ENCODE assay signal across 9 mouse cellular contexts in the genomic region with DNA sequence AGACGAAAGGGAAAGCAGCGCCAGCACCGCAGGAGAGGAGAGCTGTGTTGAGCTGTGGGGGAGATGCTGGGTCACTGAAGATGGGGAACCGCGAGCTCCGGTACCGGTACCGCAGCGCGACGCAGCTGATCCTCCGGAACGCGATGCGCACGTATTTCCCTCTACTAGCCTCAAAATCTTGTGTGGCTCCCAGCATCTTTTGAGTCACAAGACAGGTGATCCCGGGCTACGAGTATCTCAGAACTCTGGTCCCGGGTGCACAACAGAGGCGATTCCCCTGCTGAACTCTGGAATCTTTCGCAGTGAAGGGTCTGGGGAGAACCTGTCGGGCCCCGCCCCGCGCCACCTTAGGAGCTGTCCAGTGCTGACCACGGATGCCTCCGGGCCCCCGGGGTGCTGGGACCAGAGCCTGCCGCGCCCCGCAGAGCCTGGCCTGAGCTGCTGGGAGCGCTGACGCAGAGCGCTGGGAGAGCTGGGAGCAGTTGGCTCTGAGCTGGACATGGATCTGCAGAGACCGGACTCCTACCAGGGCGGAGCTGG. TPM values are rescaled to one million over a fixed set of nuclear protein-coding genes. Genes with fewer than 3 reads are reported as not detected.
DNase-seq lines count a peak whose midpoint lies in the region; ATAC-seq lines count a peak whose summit lies in the region.
"Had no signal": no experiment of that assay in that cellular context is flagged by ENCODE, and none has a peak within 500 bp of the region (broad histone marks: within the 10 kb centered on the region; RNA-seq: fewer than 3 reads in every experiment).

Gene Rab37 (plus strand): TSS at position 70 of the 540 bp plus-strand sequence.

- peak within 1 kb of the TSS; percentile 26 for H3K4me3 ChIP-seq in forebrain, embryonic 11.5 days (ENCODE audit: low read depth, low read length)
- H3K4me3 ChIP-seq in limb, embryonic 10.5 days = peak within 1 kb of the TSS; percentile 38
- peak within 1 kb of the TSS; percentile 23 for H3K4me3 ChIP-seq in neural tube, embryonic 13.5 days

- peak within 1 kb of the TSS; percentile 55 for H3K4me2 ChIP-seq in forebrain, embryonic 11.5 days (ENCODE audit: low read depth, low read length, severe bottlenecking)
- H3K4me2 ChIP-seq in neural tube, embryonic 13.5 days = peak within 1 kb of the TSS; percentile 53

- WGBS in forebrain, embryonic 11.5 days = 2% methylated on average over 36 of the region's 36 CpGs
- 4% methylated on average over 36 of the region's 36 CpGs for WGBS in limb, embryonic 10.5 days
- WGBS in neural tube, embryonic 13.5 days = 2% methylated on average over 36 of the region's 36 CpGs

- ATAC-seq in forebrain, embryonic 11.5 days (replicated peaks; ENCODE audit: low FRiP score) = no peak
- ATAC-seq in neural tube, embryonic 13.5 days (ENCODE audit: low read depth) = 0 out of 2 replicates have a peak, but pooled peaks have one; percentile 27

- H3K9ac ChIP-seq in forebrain, embryonic 11.5 days (ENCODE audit: low read length) = peak within 1 kb of the TSS; percentile 41; the same call in 1 of the 2 replicates
- peak within 1 kb of the TSS; percentile 50; the same call in 1 of the 2 replicates for H3K9ac ChIP-seq in neural tube, embryonic 13.5 days

- peak; percentile 18 to 20 for DNase-seq in left cerebral cortex, adult 18-20 months (ENCODE audit: low spot score in 2 of 2)
- DNase-seq in left cerebral cortex, adult 8-10 months (ENCODE audit: low spot score in 2 of 2) = no peak
- DNase-seq in adrenal gland, postnatal 36 days = peak; percentile 38 to 57
- DNase-seq in forebrain, embryonic 11.5 days (ENCODE audit: low spot score) = peak; percentile 68
- peak; percentile 75 for DNase-seq in limb, embryonic 10.5 days (ENCODE audit: low spot score)
- no peak for DNase-seq in gastrocnemius, adult 18-20 months (ENCODE audit: low spot score)
- no peak for DNase-seq in lung, postnatal 36 days

- peaks cover 11% of the 10 kb centered on the region; the same call in 1 of the 2 replicates for H3K27me3 ChIP-seq in forebrain, embryonic 11.5 days (ENCODE audit: control insufficient read depth, insufficient read depth, low read length)
- H3K27me3 ChIP-seq in limb, embryonic 10.5 days (ENCODE audit: low read depth, poor library complexity, severe bottlenecking) = peaks cover 37% of the 10 kb centered on the region
- H3K27me3 ChIP-seq in neural tube, embryonic 13.5 days = peaks cover 39% of the 10 kb centered on the region

- no peaks in the 10 kb centered on the region for H3K9me3 ChIP-seq in forebrain, embryonic 11.5 days (ENCODE audit: control insufficient read depth, low read length)
- H3K9me3 ChIP-seq in limb, embryonic 10.5 days (replicated peaks) = no peaks in the 10 kb centered on the region; the same call in 1 of the 2 replicates
- peaks cover 6% of the 10 kb centered on the region; the same call in 1 of the 2 replicates for H3K9me3 ChIP-seq in neural tube, embryonic 13.5 days

- 0 out of 2 replicates have a peak, but pooled peaks cover 5% of the 10 kb centered on the region for H3K4me1 ChIP-seq in forebrain, embryonic 11.5 days (replicated peaks; ENCODE audit: control insufficient read depth, insufficient read depth, low read length)
- peaks cover 11% of the 10 kb centered on the region for H3K4me1 ChIP-seq in limb, embryonic 10.5 days
- peaks cover 11% of the 10 kb centered on the region for H3K4me1 ChIP-seq in neural tube, embryonic 13.5 days (replicated peaks)

- no peak within 1 kb of the TSS for H3K27ac ChIP-seq in forebrain, embryonic 11.5 days (ENCODE audit: low read depth, low read length)
- H3K27ac ChIP-seq in limb, embryonic 10.5 days = no peak within 1 kb of the TSS; the same call in 1 of the 2 replicates
- H3K27ac ChIP-seq in neural tube, embryonic 13.5 days (replicated peaks) = no peak within 1 kb of the TSS
- H3K27ac ChIP-seq: macrophage had no signal

- no peaks in the 10 kb centered on the region for H3K36me3 ChIP-seq in forebrain, embryonic 11.5 days (ENCODE audit: control insufficient read depth, insufficient read depth, low read length)
- H3K36me3 ChIP-seq in limb, embryonic 10.5 days = no peaks in the 10 kb centered on the region
- no peaks in the 10 kb centered on the region for H3K36me3 ChIP-seq in neural tube, embryonic 13.5 days

RNA-seq across cellular contexts. Expression of gene Rab37, which starts in this region (rescaled TPM):
- 1 to 10 TPM; 3.3 to 3.8 TPM for total RNA-seq in left cerebral cortex, adult 18-20 months (2021)
- 1 to 10 TPM; 3.3 to 6.1 (median 4.8) TPM for total RNA-seq in left cerebral cortex, adult 8-10 months (2022)
- under 1 TPM; 0.56 TPM for total RNA-seq in adrenal gland, postnatal 36 days (2021)
- polyA plus RNA-seq in forebrain, embryonic 11.5 days (2014; fragmentation: Nextera tagmentation; extraction: Ambion mirVana) = 0.83 and 0.98 TPM in 2 replicates
- 0.95 and 1.8 TPM in 2 replicates for polyA plus RNA-seq in limb, embryonic 10.5 days (2016; fragmentation: Nextera tagmentation; extraction: Ambion mirVana)
- 0.69 and 1.1 TPM in 2 replicates for polyA plus RNA-seq in neural tube, embryonic 13.5 days (2015; fragmentation: Nextera tagmentation; extraction: Ambion mirVana)
- under 1 TPM in 1 of 2 experiments, not detected in 1; 0.36 TPM for total RNA-seq in gastrocnemius, adult 18-20 months (2021)

Comparison
In these comparisons a context has a peak if more than half of its experiments do, and no peak if none do; other contexts are left out.
1. DNase-seq: peak in left cerebral cortex, adult 18-20 months (2 of 2) and limb, embryonic 10.5 days (single experiment); none in left cerebral cortex, adult 8-10 months (0 of 2), gastrocnemius, adult 18-20 months (single experiment) and lung, postnatal 36 days (single experiment).
2. Peak in DNase-seq in adrenal gland, postnatal 36 days; RNA of the gene not detected or under 1 TPM.
3. Peak in DNase-seq, H3K4me3 ChIP-seq, H3K9ac ChIP-seq and H3K4me2 ChIP-seq in forebrain, embryonic 11.5 days; RNA of the gene not detected or under 1 TPM.
4. Peak in every context shown above with its lines, with median percentiles within 50 percentile points of each other: H3K4me3 ChIP-seq.